Mouse (Mus musculus): Measurements from ENCODE around the gene Lbr.

GRCm38 (mm10) chr1:181800667-181801066, 42.2 kb downstream of the Lbr start:
- TF ChIP-seq CTCF (IDR thresholded peaks at IDR 0.05; ENCODE audit: borderline replicate concordance, insufficient read depth, low read length) (no peak), POLR2A (IDR thresholded peaks at IDR 0.05; ENCODE audit: low read depth, low read length) (no peak)

All from embryonic fibroblast, embryonic 13.5 days (primary cell).